Mouse (Mus musculus) cerebellum, adult (tissue): ENCODE measurements at regions not wholly inside any gene's neighbourhood (a gene's known extent, or its start where the extent isn't known, plus 50 kb on each side); places are given as distances from the start of the nearest gene placed in this dataset.
"Not testable (repeated sequence)": the region's sequence is repeated elsewhere in the genome, so short reads cannot be mapped to it uniquely, and the experiment has no call there.

Experiments used
- ATAC-seq: cut with Nextera tagmentation; 2 replicates; pipeline ENCODE4 v1.9.2; 2017; ENCODE audit warnings: mild to moderate bottlenecking, moderate library complexity, mixed read lengths; ENCODE audit not compliant: insufficient number of reproducible peaks, low FRiP score, low TSS enrichment

GRCm38 (mm10) chr4:8084954-8085639, 153.7 kb downstream of the Car8 start:
- peak; percentile 52; the same call in 1 of the 2 replicates for ATAC-seq

GRCm38 (mm10) chr4:8079349-8079748, 159.5 kb downstream of the Car8 start:
- no peak for ATAC-seq

GRCm38 (mm10) chr4:8072989-8073573, 165.8 kb downstream of the Car8 start:
- ATAC-seq = no peak

- ATAC-seq = not testable (repeated sequence)
Measured at GRCm38 (mm10) chr4:8070693-8071092, 168.1 kb downstream of the Car8 start.

- no peak for ATAC-seq
Measured at GRCm38 (mm10) chr4:8068086-8068485, 170.8 kb downstream of the Car8 start.

GRCm38 (mm10) chr4:8041776-8042175, 197.1 kb downstream of the Car8 start:
- no peak for ATAC-seq

GRCm38 (mm10) chr4:8037863-8038262, 201.0 kb downstream of the Car8 start:
- no peak for ATAC-seq

GRCm38 (mm10) chr4:8033402-8033801, 205.4 kb downstream of the Car8 start:
- ATAC-seq = not testable (repeated sequence)

GRCm38 (mm10) chr4:8005155-8005554, 233.7 kb downstream of the Car8 start:
- no peak for ATAC-seq

- no peak for ATAC-seq
Measured at GRCm38 (mm10) chr4:7997575-7997953, 241.3 kb downstream of the Car8 start.

- no peak for ATAC-seq
Measured at GRCm38 (mm10) chr4:7996923-7997574, 241.8 kb downstream of the Car8 start.

- ATAC-seq = no peak
Measured at GRCm38 (mm10) chr4:7992944-7993343, 245.9 kb downstream of the Car8 start.

GRCm38 (mm10) chr4:7987781-7988180, 251.1 kb downstream of the Car8 start:
- no peak for ATAC-seq

- ATAC-seq = no peak
Measured at GRCm38 (mm10) chr4:7987346-7987745, 251.5 kb downstream of the Car8 start.

GRCm38 (mm10) chr4:7984814-7985213, 254.0 kb downstream of the Car8 start:
- ATAC-seq = no peak

GRCm38 (mm10) chr4:7979772-7980351, 259.0 kb downstream of the Car8 start:
- ATAC-seq = no peak

- no peak for ATAC-seq
Measured at GRCm38 (mm10) chr4:7977661-7978444, 261.0 kb downstream of the Car8 start.

GRCm38 (mm10) chr4:7970272-7970671, 268.6 kb downstream of the Car8 start:
- ATAC-seq = no peak

- no peak for ATAC-seq
Measured at GRCm38 (mm10) chr4:7965663-7966062, 273.2 kb downstream of the Car8 start.

- ATAC-seq = no peak
Measured at GRCm38 (mm10) chr4:7961521-7962172, 277.2 kb downstream of the Car8 start.
